Mouse (Mus musculus) G1E (cell line): ENCODE results near the gene Arfgap3.

Experiments used
- CTCF ChIP-seq: IDR thresholded peaks from 2 replicates; pipeline ENCODE4 v1.5.1; 2012; ENCODE audit warnings: low read depth, low read length, inconsistent platforms, mixed read lengths
- TAL1 ChIP-seq: conservative IDR thresholded peaks from 2 replicates; pipeline ENCODE4 v1.6.1; 2012; ENCODE audit warnings: low read depth, low read length, inconsistent platforms, mixed read lengths

DNA sequence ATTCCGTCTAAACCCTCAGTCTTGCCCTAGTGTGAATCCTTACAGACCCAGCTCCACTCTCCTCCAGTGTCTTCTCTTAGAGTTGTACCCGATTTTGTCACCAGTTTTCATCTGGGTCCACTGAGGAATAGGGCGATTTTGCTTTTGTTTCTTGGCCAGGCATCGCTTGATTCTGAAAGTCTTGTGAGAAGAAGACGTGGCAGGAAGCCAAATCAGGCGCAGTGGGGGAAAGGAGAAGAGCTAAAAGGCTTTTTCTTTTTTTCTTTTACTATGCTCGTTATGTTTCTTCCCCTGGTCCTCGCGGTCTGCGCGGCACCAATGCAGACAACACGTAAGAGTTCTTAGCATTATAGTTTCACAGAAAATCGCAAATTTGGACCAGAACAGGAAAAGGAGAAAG, 92.1 kb downstream of the Arfgap3 start:
- TF ChIP-seq CTCF, result no peak
- no peak for TF ChIP-seq TAL1
